Mouse (Mus musculus) lung, adult 2 months (tissue): ENCODE results near the gene Pdcd2.

Source experiments
- CTCF ChIP-seq: fragments of 200-500 bp; IDR thresholded peaks from 2 replicates; pipeline ENCODE4 v1.5.1; 2011; ENCODE audit warnings: mild to moderate bottlenecking, low read length, control low read depth; ENCODE audit not compliant: insufficient read depth
- POLR2A ChIP-seq: fragments of 200-500 bp; IDR thresholded peaks from 2 replicates; pipeline ENCODE4 v1.6.1; 2011; ENCODE audit warnings: low read depth, mild to moderate bottlenecking, control low read depth, low read length, borderline replicate concordance; ENCODE audit errors: extremely low read depth

DNA sequence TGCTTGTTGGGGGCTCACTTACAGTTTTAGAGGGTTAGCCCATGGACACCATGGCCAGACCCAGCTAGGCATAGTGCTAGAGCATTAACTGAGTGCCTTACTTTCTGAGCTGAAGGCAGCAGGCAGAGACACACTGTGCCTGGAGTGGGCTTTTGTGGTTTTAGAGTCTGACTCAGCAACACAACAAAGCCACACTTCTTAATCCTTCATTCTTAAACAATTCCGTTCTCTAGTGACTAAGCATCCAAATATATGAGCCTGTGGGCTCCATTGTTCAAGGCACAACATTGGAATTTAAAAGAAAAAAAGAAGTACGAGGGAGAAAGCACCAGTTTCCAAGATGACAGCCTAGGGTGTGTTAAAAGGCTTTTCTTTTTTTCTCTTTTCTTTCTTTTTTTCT is 16.4 kb downstream of the Pdcd2 start:
- TF ChIP-seq POLR2A (no peak), CTCF (no peak)
